Mouse (Mus musculus) small intestine, adult 2 months (tissue): ENCODE data around the gene Spata31d1b.

ENCODE experiments used
- CTCF ChIP-seq: fragments of 200-500 bp; IDR thresholded peaks from 2 replicates; pipeline ENCODE4 v1.5.1; 2012; ENCODE audit warnings: low read depth, mild to moderate bottlenecking, control low read depth, inconsistent platforms, low read length, moderate library complexity, mixed read lengths; ENCODE audit not compliant: insufficient replicate concordance, insufficient read length; ENCODE audit errors: extremely low read depth
- POLR2A ChIP-seq: fragments of 200-500 bp; IDR thresholded peaks from 2 replicates; pipeline ENCODE4 v1.6.1; 2012; ENCODE audit warnings: low read depth, mild to moderate bottlenecking, control low read depth, inconsistent platforms, low read length, moderate library complexity

- no peak for TF ChIP-seq CTCF
- TF ChIP-seq POLR2A: no peak
Measured at GRCm38 (mm10) chr13:59679306-59679705, 32.8 kb upstream of the Spata31d1b start.
